Mouse (Mus musculus): ENCODE data around the gene Slc24a2. TPM values are rescaled to one million over a fixed set of nuclear protein-coding genes. Genes with fewer than 3 reads are reported as not detected.

Gene Slc24a2
- total and polyA plus RNA-seq, 2 experiments from 2014 or later, result 2.4 to 10.0 TPM

GRCm38 (mm10) chr4:87088713-87089112, 141.6 kb downstream of the Slc24a2 start:
- Histone ChIP-seq H3K4me2 (ENCODE audit: low read depth) (no peak overlapping the region), H3K4me1 (ENCODE audit: insufficient read depth) (0 out of 2 replicates have a peak, but pooled peaks cover 3% of the 10 kb centered on the region), H3K27me3 (ENCODE audit: insufficient read depth, low read length) (no peaks in the 10 kb centered on the region), H3K27ac (ENCODE audit: low read depth, low read length) (no peak overlapping the region), H3K36me3 (ENCODE audit: insufficient read depth) (no peaks in the 10 kb centered on the region), H3K4me3 (ENCODE audit: low read depth, low read length) (no peak overlapping the region), H3K9me3 (ENCODE audit: low read length) (no peaks in the 10 kb centered on the region), H3K9ac (no peak overlapping the region)
- ATAC-seq, result peak; percentile 69
- no peak for TF ChIP-seq CTCF (IDR thresholded peaks at IDR 0.05; ENCODE audit: low read depth)
- WGBS, result 46% methylated on average over 6 of the region's 6 CpGs
- DNase-seq, result peak; percentile 19

GRCm38 (mm10) chr4:87087597-87087996, 142.7 kb downstream of the Slc24a2 start:
- Histone ChIP-seq H3K36me3 (ENCODE audit: insufficient read depth) (no peaks in the 10 kb centered on the region), H3K27ac (ENCODE audit: low read depth, low read length) (no peak overlapping the region), H3K4me2 (ENCODE audit: low read depth) (no peak overlapping the region), H3K9me3 (ENCODE audit: low read length) (no peaks in the 10 kb centered on the region), H3K4me3 (ENCODE audit: low read depth, low read length) (no peak overlapping the region), H3K27me3 (ENCODE audit: insufficient read depth, low read length) (no peaks in the 10 kb centered on the region), H3K4me1 (ENCODE audit: insufficient read depth) (0 out of 2 replicates have a peak, but pooled peaks cover 3% of the 10 kb centered on the region), H3K9ac (no peak overlapping the region)
- no peak for TF ChIP-seq CTCF (IDR thresholded peaks at IDR 0.05; ENCODE audit: low read depth)
- WGBS, result 80% methylated on average over 5 of the region's 5 CpGs
- DNase-seq (no peak), ATAC-seq (no peak)

DNA sequence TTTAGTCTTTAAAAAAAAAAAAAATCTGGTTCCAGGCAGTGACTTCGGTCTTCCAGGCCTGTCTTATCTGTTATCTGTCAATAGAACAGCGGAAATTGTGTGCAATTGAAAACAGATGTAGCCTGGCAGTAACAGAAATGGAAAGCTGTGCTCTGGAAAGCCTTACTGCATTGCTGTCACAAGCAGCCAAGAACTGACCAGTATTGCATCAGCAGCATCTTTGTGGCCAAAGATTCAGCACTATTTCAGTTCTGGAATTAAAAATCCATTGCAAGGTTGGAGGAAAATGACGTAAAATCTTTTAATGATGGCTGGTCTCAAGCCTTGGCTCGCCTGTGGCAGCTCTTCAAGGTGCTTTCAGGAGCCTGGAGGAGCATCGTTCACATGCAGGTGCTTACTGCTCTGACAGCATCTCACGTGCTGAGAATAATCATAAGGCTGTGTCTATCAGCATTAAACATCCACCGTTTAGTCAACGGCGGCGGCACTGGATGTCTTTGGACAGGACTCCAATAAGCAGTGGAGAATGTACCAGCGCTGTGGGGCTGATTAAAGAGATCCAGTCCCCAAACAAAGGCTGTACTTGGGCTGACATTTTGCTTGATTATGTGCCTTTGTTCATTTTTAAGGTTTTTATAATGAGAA, 143.2 kb downstream of the Slc24a2 start:
- DNase-seq (peak; percentile 41), ATAC-seq (peak; percentile 63)
- WGBS, result 52% methylated on average over 11 of the region's 11 CpGs
- H3K9me3 ChIP-seq (ENCODE audit: low read length), result no peaks in the 10 kb centered on the region
- H3K4me2 ChIP-seq (ENCODE audit: low read depth), result no peak overlapping the region
- 0 out of 2 replicates have a peak, but pooled peaks cover 3% of the 10 kb centered on the region for H3K4me1 ChIP-seq (ENCODE audit: insufficient read depth)
- TF ChIP-seq CTCF (IDR thresholded peaks at IDR 0.05; ENCODE audit: low read depth), result no peak
- no peaks in the 10 kb centered on the region for H3K27me3 ChIP-seq (ENCODE audit: insufficient read depth, low read length)
- H3K27ac ChIP-seq (ENCODE audit: low read depth, low read length), result no peak overlapping the region
- no peaks in the 10 kb centered on the region for H3K36me3 ChIP-seq (ENCODE audit: insufficient read depth)
- no peak overlapping the region for H3K9ac ChIP-seq
- no peak overlapping the region for H3K4me3 ChIP-seq (ENCODE audit: low read depth, low read length)

- Histone ChIP-seq H3K9ac (no peak overlapping the region), H3K4me1 (ENCODE audit: insufficient read depth) (no peaks in the 10 kb centered on the region), H3K4me2 (ENCODE audit: low read depth) (no peak overlapping the region), H3K9me3 (ENCODE audit: low read length) (no peaks in the 10 kb centered on the region), H3K36me3 (ENCODE audit: insufficient read depth) (no peaks in the 10 kb centered on the region), H3K27me3 (ENCODE audit: insufficient read depth, low read length) (no peaks in the 10 kb centered on the region), H3K27ac (ENCODE audit: low read depth, low read length) (no peak overlapping the region), H3K4me3 (ENCODE audit: low read depth, low read length) (no peak overlapping the region)
- WGBS, result 83% methylated on average over 6 of the region's 6 CpGs
- ATAC-seq (no peak), DNase-seq (no peak)
- TF ChIP-seq CTCF (IDR thresholded peaks at IDR 0.05; ENCODE audit: low read depth), result no peak
These were observed 149.0 kb downstream of the Slc24a2 start for GRCm38 (mm10) chr4:87081321-87081720.

DNA sequence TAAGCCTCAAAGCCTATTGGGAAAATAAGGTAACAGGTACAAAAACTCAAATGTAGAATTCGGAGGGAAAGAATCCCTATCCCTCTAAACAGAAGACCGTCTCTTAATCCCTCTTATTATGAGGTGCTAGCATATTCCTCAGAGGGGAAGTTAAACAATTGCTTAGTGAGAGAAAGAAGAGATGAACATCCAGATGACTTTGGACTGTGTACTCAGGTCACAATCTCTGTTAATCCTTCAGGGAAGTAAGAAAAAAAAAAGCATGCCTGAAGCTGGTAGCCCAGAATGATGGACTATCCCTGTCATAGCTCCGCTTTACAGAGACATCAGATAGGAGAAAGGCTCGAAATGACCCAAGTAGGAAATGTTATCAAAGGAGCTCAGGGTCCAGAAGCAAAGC, 151.0 kb downstream of the Slc24a2 start:
- ATAC-seq (no peak), DNase-seq (no peak)
- H3K9me3 ChIP-seq (ENCODE audit: low read length), result no peaks in the 10 kb centered on the region
- no peaks in the 10 kb centered on the region for H3K27me3 ChIP-seq (ENCODE audit: insufficient read depth, low read length)
- 85% methylated on average over 4 of the region's 4 CpGs for WGBS
- H3K27ac ChIP-seq (ENCODE audit: low read depth, low read length), result no peak overlapping the region
- H3K36me3 ChIP-seq (ENCODE audit: insufficient read depth), result no peaks in the 10 kb centered on the region
- no peak overlapping the region for H3K4me2 ChIP-seq (ENCODE audit: low read depth)
- no peaks in the 10 kb centered on the region for H3K4me1 ChIP-seq (ENCODE audit: insufficient read depth)
- H3K9ac ChIP-seq, result no peak overlapping the region
- no peak overlapping the region for H3K4me3 ChIP-seq (ENCODE audit: low read depth, low read length)
- no peak for TF ChIP-seq CTCF (IDR thresholded peaks at IDR 0.05; ENCODE audit: low read depth)

DNA sequence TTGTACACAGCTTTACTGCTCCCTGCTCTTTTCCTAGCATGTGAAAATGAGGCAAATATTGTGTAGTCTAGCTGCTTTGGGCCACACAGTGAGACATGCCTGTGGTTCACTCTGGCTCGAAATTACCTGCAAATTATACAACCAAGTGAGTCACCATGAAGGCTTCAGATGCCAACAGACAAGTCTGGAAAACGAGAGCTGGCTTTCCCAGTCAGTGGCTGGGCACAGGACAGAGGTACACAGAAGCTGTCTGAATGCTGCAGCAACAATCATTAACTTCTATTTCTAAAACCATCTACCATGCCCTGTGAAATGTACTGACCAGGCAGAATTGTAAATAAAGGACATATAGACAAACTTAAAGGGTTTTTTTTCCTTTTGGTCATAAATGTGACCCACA, 151.6 kb downstream of the Slc24a2 start:
- no peak for TF ChIP-seq CTCF (IDR thresholded peaks at IDR 0.05; ENCODE audit: low read depth)
- H3K9ac ChIP-seq, result no peak overlapping the region
- no peak overlapping the region for H3K4me3 ChIP-seq (ENCODE audit: low read depth, low read length)
- H3K4me1 ChIP-seq (ENCODE audit: insufficient read depth), result no peaks in the 10 kb centered on the region
- H3K9me3 ChIP-seq (ENCODE audit: low read length), result no peaks in the 10 kb centered on the region
- no peaks in the 10 kb centered on the region for H3K36me3 ChIP-seq (ENCODE audit: insufficient read depth)
- no peaks in the 10 kb centered on the region for H3K27me3 ChIP-seq (ENCODE audit: insufficient read depth, low read length)
- DNase-seq (no peak), ATAC-seq (no peak)
- 50% methylated on average over 2 of the region's 2 CpGs for WGBS
- no peak overlapping the region for H3K27ac ChIP-seq (ENCODE audit: low read depth, low read length)
- H3K4me2 ChIP-seq (ENCODE audit: low read depth), result no peak overlapping the region

DNA sequence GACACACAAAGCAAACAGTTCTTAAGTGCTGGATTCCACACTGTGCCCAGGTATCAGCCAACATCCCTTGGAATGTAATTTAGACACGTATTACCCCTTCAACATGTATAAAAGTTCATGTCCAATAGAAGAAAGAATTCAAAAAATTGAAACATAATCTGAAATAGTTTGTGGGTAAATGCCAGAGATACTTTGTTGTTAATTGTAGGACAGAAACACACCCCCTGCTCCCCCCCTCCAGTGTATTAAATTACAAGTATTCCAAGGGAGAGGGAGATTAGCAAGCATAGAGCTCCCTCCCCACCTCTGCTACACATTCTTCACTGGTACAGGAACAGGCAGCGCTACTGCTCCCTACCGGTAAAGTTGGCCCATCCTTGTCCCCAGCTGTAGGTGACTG, 154.5 kb downstream of the Slc24a2 start:
- no peak for TF ChIP-seq CTCF (IDR thresholded peaks at IDR 0.05; ENCODE audit: low read depth)
- Histone ChIP-seq H3K4me3 (ENCODE audit: low read depth, low read length) (no peak overlapping the region), H3K9me3 (ENCODE audit: low read length) (no peaks in the 10 kb centered on the region)

More for the DNA sequence above, 154.5 kb downstream of the Slc24a2 start:
- H3K36me3 ChIP-seq (ENCODE audit: insufficient read depth), result no peaks in the 10 kb centered on the region
- DNase-seq, result no peak
- 63% methylated on average over 3 of the region's 3 CpGs for WGBS
- no peaks in the 10 kb centered on the region for H3K27me3 ChIP-seq (ENCODE audit: insufficient read depth, low read length)
- no peak overlapping the region for H3K27ac ChIP-seq (ENCODE audit: low read depth, low read length)
- H3K4me2 ChIP-seq (ENCODE audit: low read depth), result no peak overlapping the region
- H3K4me1 ChIP-seq (ENCODE audit: insufficient read depth), result no peaks in the 10 kb centered on the region
- no peak overlapping the region for H3K9ac ChIP-seq
- no peak for ATAC-seq
